Mouse (Mus musculus): ENCODE data around the gene Mark3.

Mark3 gene

DNA sequence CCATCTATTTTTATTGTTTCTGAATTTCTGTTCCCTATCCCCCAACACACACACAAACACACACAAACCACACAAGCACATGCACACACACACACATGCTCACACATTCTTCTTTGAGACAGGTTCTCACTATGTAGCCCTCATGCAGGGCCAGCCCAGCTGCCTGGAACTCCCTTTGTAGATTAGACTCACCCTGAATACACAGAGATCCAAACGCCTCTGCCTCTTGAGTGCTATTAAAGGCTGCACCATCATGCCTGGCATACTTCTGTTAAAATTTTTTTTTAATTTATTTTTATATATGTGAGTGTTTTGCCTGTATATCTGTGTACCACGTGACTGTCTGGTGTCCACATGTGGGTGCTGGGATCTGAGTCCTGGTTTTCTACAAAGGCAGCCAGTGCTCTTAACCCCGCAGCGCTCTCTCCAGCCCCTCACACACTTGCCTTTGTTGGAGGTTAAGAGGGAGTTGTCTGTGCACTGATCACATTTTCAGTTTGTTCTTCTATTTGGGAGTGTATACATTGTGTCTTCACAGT lies 12.0 kb upstream of the Mark3 start:
- no peak for DNase-seq

DNA sequence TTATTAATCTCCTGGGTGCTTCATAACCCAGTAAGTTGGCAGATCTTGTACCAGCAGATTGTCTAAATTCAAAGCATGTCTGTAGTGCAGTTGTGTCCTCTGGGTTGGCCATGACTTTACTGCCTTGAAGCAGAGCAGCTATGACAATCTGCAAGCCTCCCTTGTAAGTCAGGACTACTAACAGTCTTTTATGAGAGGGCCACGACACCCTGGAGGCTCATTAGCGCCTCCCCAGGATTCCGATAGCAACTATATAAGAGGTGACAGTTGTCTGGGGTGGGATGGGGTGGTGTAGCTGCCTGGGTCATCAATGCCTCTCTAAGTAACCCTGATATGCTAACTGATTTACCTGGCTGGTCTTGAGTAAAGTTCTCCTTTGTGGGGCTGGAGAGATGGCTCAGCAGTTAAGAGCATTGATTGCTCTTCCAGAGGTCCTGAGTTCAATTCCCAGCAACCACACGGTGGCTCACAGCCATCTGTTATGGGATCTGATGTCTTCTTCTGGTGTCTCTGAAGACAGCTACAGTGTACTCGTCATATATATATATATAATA lies 11.2 kb upstream of the Mark3 start:
- DNase-seq: no peak

DNA sequence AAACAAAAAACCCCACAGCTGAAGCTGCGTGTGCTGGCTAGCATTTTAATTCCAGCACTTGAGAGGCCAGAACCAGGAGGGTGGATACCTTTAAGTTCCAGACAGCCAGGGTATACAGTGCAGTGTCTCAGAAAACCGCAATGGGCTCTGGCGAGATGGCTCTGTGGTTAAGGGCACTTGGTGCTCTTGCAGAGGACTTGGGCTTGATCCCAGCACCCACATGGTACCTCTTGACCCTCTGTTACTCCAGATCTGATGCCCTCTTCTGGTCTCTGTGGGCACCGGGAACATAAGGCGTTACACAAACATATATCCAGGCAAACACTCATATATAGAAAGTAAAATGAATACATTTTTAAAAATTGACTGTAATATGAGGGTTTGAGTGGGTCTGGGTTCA lies 9.0 kb upstream of the Mark3 start:
- DNase-seq: no peak

DNA sequence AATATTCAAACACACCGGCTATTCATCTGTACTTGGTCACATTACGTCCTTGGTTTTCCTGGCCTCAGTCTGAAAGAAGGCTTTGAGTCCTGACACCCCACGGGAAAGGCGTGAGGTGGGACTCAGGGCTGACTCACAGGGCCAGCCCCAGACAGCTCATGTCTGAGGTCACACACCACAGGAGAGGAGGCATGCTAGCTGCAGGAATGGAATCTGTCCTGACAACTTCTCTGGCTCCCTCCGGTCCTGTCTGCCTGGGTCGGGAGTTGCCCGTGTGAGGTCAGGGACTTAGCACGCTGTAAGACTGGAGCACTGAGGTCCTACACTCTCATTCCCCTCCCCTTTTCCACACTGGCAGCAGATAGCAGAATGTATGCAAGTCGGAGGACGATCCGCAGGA lies 5.5 kb upstream of the Mark3 start:
- peak; percentile 80 for DNase-seq

DNA sequence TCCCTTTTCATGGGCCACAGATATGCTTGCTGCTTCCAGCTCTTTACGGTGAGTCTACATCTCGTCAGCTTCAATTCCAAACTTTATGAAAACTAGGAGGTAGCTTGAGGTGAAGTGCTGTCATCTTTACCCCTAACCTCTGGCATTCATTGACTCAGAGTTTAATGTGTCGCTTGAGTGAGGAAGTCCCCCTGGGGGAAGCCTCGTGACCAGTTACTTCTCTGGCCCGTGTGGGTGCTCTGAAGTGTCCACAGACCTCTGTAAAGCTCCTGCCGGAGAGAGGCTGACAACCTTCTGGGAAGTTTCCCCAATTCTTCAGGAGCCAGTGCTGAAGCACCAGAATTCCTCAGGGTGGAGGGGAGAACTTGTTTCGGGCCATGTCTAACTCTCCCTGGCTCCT lies 1.9 kb upstream of the Mark3 start:
- DNase-seq: peak; percentile 82

DNA sequence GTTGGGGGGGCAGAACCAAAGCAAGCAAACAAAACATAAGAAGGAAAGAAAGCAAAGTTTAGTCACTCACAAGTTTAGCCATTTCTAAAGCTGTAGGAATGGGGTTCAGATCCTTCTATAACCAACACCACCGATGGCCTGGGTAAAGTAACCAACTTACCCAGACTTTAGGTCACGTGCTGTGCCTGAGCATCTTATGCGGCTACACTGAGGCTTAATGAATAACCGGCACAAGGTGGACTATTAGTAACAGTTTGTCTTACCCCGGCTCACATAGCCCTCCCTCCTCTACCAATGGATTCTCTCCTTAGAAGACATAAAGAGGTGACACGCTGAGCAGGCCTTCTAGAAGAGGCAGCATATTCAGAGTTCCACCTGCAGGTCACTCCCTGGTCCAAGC lies 1.0 kb upstream of the Mark3 start:
- peak; percentile 84 for DNase-seq

DNA sequence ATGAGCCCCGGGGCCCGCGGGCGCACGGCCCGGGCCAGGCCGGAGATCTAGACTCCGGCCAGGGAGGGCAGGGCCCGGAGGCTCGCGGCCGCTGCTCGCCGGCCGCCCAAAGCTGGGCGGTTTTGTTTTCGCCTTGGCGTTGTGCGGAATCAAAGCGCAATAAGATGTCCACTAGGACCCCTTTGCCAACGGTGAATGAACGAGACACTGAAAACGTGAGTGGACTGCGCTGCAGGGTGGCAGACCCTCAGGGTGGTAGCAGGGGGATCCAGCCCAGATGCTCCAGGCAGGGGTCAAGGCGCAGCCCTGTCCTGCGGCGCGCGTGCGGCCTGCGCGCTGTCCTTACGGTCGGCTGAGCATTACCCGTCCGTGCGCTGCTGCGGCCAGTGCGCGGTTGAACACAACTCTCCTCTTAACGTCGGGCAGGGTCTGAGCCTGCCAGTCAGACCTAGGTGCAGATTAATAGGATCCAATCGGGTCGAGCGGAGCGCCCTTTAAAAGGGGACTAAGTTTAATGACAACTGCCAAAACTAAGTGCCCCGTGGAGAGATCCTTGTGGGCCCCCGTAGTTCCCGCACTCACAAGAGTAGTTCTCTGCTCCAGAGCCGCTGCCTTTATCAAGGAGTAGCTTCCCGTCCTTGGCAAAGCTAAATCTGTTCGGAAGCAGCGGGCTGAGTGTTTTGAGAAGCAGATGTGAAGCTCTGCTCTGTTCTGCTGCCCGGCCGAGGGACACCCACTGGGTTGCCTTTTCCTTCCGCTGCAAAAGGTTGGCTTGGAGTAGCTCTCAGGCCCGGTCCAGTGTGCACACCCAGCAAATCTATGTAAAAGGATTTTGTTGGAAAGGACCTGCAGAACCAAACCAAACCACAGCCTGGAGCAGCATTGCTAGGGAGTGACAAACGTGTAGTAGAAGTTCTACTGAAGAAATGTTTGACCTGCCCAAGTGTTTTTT lies 840 bp downstream of the Mark3 start:
- DNase-seq: peak; percentile 46

DNA sequence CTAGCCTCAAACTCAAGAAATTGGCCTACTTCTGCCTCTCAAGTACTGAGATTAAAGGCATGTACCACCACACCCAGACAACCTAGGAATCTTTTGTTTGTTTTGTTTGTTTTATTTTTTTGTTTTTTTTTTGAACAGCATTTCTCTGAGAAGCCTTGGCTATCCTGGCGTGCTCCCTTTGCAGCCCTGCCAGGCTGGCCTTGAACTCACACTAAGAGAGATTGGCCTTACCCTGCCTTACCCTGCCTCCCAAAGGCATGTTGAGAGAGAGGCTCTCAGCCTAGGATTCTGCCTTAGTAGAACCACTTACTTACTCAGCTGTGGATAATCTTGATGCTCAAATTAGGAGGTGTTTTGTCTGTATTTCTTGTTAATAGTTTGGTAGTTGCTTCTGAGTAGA lies 8.7 kb downstream of the Mark3 start:
- DNase-seq: no peak

DNA sequence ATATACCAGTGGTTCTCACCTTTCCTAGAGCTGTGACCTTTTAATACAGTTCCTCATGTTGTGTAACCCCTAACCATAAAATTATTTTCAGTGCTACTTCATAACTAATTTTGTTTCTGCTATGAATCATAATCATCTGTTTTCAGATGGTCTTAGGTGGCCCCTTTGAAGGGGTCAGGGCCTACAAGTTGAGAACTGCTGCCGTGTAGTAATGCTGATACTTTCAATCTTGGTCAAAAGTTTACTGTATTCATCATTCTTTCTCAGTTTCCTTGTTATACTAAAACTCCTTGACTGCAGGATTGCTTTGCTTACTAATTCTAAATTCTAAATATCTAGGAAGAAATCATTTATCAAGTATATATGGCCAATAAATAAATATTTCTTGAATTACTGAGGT lies 10.1 kb downstream of the Mark3 start:
- no peak for DNase-seq

DNA sequence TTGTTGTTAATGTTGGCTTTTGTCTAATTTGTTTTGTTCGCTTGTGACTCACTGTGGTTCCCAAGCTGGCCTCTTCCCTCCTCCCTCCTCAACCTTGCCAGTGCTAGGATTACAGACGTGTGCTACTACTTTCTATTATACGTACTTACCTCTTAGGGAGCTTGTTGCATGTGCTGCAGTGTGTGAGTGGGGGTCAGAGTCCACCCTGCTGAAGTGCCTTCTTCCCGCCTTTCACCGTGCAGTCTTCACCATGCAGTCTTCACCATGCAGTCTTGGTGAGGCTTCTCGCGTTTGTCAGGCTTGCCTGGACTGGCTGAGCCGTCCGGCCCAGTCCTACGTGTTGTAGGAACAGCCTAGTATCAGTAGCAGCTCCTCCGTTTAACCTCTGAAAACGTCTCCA lies 12.9 kb downstream of the Mark3 start:
- DNase-seq: no peak

DNA sequence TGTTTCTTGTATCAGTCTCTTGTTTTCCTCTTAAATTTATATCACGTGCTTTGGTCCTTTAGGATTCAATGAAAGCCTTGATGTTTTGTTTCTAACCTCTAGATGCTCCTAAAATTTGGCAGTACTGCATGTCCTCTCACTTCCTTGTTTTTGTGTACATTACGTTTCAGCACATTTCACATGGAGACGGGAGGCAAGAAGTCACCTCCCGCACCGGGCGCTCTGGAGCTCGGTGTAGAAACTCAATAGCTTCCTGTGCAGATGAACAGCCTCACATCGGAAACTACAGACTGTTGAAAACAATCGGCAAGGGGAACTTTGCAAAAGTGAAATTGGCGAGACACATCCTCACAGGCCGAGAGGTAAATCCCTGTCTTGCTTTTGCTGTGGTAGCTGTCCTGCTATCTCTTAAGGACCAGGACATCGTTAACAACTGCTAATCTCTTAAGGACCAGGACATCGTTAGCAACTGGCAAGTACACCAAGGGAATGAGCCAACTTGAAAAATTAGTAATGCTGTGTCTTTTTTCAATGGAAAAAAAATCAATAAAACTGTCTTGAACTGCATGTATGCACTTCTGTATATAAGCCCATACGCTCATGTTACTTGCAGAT lies 18.2 kb downstream of the Mark3 start:
- DNase-seq: no peak

DNA sequence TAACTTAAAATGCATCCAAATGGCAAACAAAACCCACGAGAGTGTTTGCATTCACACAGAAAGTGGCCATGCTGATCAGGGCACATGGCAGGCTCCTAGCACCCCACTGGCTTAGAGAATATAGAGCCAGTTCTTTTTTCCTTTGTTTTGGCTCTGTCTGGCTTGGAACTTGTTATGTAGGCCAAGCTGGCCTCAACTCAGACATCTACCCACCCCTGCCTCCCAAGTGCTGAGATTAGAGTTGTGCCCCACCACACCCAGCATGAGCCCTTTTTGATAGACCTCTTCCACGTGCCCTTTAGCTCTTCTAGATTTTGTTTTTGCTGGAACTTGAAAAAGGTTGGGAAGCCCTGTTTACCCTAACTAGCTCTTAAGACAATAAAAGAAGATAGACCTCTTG lies 19.5 kb downstream of the Mark3 start:
- no peak for DNase-seq

DNA sequence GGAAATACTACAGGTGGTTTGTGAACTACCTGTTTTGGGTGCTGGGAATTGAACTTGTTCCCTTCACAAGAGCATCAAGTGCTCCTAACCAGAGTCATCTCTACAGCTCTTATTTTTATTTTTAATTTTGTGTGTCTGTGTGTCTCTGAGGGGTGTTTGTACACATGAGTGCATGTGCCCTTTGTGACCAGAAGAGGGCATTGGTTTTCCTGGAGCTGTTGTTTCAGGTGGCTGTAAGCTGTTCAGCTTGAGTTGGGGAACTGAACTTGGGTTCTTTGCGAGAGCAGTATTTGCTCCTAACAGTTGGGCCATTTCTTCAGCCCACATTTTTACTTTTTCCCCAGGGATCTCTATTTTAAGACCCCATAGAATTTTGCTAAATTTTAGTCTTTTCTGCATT lies 23.0 kb downstream of the Mark3 start:
- no peak for DNase-seq

DNA sequence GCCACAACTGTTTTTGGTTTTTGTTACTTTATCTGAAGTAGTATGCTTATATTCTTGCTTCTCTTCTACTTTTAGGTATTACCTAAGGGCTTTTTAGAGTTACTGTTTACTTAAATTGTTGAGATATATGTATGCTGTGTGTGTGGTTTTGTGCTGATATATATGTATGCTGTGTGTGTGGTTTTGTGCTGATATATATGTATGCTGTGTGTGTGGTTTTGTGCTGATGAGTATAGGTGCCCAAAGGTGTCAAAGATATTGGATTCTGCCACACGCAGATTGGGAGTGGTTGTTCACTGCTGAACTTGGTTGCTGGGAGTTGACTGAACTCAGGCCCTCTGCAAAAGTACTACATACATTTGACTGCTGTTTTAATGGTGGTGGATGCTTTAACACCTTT lies 24.6 kb downstream of the Mark3 start:
- DNase-seq: no peak

DNA sequence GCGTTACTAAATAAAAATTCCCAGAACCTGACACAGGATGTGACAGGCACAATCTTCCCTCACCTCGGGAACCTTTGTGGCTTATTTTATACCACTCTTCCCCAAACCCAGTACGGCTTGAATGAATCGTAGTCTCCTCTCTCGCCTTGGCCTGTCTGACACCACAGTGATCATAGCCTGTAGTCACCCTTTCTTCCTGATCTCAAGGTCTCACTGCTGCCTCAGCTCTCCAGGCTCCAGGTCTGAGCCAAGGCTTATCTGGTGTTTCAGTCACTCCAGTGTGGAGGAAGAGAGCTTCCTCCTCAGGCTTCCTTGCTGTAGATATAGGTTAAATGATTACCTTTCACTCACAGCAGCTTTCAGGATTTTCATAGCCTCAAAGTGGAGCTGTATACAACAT lies 25.3 kb downstream of the Mark3 start:
- DNase-seq: no peak

DNA sequence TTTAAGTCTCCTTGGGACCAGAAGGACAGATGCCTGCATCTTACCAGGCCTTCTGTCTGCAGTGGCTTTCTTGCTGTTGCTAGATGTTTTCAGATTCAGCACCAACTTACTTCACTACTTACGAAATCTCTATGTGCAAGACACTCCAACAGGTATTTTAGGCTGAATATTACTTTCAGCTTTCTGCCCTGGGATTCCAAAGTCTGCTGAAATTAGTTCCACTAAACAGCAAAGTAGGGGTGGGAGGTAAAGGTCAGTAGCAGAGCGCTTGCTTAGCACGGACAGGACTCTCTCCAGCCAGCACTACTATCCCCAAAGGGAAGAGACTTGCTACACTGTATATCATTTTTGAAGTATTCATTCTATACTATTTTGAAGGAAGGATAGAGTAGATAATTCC lies 29.5 kb downstream of the Mark3 start:
- DNase-seq: peak; percentile 35

DNA sequence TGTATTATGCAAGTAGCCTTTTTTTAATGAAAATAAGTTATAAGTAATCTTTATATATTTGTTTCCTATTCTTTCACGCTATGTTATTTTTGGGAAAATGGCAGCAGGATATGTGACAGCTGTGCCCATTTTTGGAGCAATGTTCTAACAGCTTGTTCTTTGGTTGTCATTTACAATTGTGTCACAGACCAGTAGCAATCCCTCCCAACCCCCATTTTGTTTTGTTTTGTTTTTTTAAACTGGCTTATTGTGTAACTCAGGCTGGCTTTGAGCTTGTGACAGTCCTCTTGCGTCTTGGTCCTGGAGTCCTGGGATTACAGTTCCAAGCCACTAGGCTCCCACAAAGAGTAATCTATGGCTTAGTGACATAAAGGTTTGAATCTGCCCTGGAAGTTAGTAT lies 31.3 kb downstream of the Mark3 start:
- DNase-seq: no peak

DNA sequence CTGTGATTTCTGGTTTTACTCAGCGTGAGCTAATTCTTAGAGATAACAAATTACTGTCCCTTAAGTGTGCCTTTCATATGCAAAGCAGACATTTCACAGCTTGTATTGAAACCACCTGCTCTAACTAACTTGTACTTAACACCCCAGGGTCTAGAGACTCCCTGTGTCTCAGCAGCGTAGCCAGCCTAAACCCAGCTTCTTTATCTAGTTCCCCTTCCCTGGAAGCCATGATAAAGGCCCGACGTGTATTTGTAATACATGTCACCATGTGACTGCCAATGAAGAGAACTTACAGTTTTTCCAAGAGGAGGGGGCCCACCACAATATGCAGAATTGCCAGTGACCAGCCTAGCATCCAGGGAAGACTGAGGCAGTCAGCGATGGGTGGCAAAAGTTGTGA lies 33.7 kb downstream of the Mark3 start:
- DNase-seq: no peak

DNA sequence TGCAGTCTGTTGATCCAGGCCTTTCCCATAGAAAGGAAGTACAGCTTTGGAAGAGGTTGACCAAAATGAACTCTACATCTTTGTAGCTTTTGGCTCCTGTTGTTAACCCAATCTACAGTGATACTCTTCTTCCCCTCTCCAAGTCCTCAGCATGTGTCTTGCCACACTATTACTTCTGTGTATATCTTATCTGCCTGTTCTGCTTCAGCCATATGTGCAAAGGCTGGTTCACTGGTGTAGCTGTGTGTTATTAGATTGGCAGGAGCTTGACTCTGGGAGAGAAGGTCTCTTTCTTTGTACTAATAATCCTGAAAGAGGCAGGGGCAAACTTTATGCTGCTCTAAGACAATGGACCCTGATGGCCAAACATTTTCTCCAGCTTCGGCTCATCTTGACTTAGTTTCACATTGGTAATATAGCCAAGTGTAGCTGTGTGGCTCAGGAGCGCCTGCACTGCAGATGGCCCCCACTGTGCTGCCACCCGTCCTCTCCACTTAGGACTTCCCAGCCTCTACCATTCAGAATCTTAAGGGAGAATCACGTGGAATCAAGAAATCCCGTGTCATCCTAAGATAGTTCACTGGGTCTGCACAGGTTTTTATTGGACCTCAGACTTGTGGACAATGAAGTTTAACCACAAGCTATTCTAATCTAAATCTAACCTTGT lies 40.3 kb downstream of the Mark3 start:
- no peak for DNase-seq

DNA sequence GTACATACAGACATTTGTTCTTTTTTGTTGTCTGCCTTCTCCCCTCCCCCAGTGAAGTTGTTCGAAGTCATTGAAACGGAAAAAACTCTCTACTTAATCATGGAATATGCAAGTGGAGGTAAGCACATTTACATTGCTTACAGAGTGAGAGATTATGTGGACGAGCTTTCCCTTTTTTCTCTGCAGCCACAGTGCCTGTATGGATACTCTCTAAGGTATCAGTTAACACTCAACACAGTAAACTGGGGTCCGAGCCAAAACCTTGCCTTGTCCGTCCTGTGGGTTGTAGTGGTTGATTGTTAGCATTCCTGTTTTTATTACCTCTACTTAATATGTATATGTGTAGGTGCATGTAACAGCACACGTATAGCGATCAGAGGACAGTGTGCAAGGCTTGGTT lies 43.9 kb downstream of the Mark3 start:
- no peak for DNase-seq

DNA sequence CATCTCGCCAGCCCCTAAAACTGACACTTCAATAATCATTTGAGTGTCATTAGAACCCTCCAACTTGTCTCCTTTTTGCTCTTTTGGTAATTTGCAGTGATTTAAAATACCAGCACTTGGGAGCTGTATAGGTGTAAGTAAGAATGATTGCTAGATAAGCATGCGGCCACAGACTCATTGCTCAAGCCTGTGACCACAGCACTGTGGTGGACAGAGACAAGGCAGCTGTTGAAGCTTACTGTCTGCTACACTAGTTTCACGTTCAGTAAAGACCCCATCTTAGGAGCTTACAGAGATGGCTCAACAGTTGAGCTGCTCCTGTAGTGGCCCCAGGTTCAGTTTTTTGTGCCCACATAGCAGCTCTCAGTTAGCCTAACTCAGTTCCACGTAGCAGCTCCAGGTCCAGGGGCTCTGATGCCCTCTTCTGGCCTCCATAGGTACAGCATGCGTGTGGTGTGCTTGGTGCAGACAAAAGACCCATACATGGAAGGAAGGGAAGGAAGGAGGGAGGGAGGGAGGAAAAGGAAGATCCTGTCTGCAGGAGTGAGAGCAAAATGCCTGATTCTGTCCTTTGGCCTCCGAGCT lies 73.8 kb downstream of the Mark3 start:
- peak; percentile 38 for DNase-seq

DNA sequence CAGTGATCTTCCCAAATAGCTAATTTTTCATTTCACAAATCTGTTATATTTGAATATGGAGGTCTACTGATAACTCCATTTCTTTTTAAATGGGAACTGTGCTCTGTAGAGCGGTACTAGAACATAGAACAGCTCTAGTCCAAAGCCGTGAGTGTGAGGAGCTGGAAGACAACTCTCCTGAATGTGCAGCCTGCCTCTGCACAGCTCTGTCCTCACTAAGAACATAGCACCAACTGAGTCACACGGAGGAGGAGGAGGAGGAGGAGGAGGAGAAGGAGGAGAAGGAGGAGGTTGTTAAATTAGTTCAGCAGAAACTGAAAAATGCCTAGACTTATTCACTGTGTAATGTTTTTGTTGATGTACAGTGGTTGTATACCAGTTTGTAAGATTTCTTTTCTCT lies 78.6 kb downstream of the Mark3 start:
- DNase-seq: no peak

DNA sequence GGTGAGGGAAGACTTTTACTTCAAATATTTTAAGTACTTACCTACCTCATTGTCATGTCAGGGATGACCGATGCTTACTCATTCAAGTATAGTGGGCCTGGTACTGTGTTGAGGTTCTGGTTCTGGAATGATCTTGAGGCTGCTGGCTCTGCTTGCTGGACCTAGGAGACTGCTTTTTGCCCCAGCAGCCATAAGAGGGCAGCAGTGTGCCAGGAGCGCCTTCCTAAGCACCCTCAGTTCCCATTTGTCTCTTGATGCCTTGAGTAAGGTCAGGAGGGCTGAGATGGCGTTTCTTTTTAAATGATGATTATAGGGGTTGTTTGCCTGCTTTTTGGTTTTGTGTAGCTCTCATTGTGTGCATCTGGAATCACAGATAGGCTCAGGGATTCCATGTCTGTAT lies 79.1 kb downstream of the Mark3 start:
- DNase-seq: peak; percentile 67
